Mouse (Mus musculus) kidney, adult 2 months (tissue): ENCODE results near the gene Adgrf5.

ENCODE experiments used
- CTCF ChIP-seq: fragments of 200-500 bp; conservative IDR thresholded peaks from 2 replicates; pipeline ENCODE4 v1.5.1; 2011; ENCODE audit warnings: low read depth, mild to moderate bottlenecking, control low read depth, low read length, moderate library complexity, mixed read lengths; ENCODE audit not compliant: insufficient read depth, insufficient read length
- POLR2A ChIP-seq: fragments of 200-500 bp; IDR thresholded peaks from one replicate; pipeline ENCODE4 v1.6.1; 2011; ENCODE audit warnings: low read depth, low read length, control low read depth

DNA sequence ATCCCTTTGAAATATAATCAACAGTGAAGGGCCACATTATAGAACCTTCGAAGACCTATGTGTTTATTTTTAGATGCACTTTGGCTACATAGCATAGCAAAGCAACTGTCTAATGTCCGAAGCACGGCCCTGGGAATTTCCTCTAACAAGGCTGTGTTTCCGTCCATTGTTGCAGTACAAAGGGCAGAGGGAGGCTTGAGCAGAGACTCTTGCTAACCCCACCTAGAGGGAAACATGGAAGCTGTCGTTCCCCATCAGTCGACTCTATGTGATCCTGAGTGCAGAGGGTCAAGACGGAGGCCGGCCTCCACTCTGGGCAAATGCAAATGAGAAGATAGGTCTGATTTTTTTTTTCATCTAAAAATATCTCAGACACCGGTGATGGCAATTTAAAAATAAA, 6.2 kb downstream of the Adgrf5 start:
- TF ChIP-seq POLR2A (no peak), CTCF (no peak)
